Mouse (Mus musculus) lung, postnatal 0 days (tissue): ENCODE measurements around the gene Scn5a. TPM values are rescaled to one million over a fixed set of nuclear protein-coding genes. Genes with fewer than 3 reads are reported as not detected.

Source experiments
- ATAC-seq: fragments of 200-750 bp; cut with Nextera tagmentation; 2 replicates; pipeline ENCODE4 v1.8.0; 2017; ENCODE audit warnings: moderate library complexity
- DNase-seq: peaks from one replicate; pipeline ENCODE4 v3.0.0-alpha.2; 2016; ENCODE audit warnings: low spot score
- H3K27ac ChIP-seq: fragments of 300-500 bp; sonication (generic); 2 replicates; pipeline ENCODE4 v1.5.1; 2014; ENCODE audit warnings: antibody characterized with exemption, mild to moderate bottlenecking, low read length, mixed read lengths
- H3K27me3 ChIP-seq: fragments of 300-500 bp; sonication (generic); replicated peaks from 2 replicates; pipeline ENCODE4 v1.6.1; 2014; ENCODE audit warnings: low read length, mixed read lengths; ENCODE audit not compliant: insufficient read depth
- H3K36me3 ChIP-seq: fragments of 300-500 bp; sonication (generic); 2 replicates; pipeline ENCODE4 v1.6.1; 2014; ENCODE audit warnings: low read length, mixed read lengths; ENCODE audit not compliant: insufficient read depth
- H3K4me1 ChIP-seq: fragments of 300-500 bp; sonication (generic); 2 replicates; pipeline ENCODE4 v1.6.1; 2014; ENCODE audit warnings: antibody characterized with exemption, low read depth, low read length, mixed read lengths; ENCODE audit not compliant: insufficient read depth
- H3K4me2 ChIP-seq: fragments of 300-500 bp; sonication (generic); replicated peaks from 2 replicates; pipeline ENCODE4 v1.6.1; 2014; ENCODE audit warnings: low read depth, mild to moderate bottlenecking, low read length, moderate library complexity, mixed read lengths
- H3K4me3 ChIP-seq: fragments of 300-500 bp; sonication (generic); 2 replicates; pipeline ENCODE4 v1.5.1; 2014; ENCODE audit warnings: low read depth, low read length
- H3K9ac ChIP-seq: fragments of 300-500 bp; sonication (generic); replicated peaks from 2 replicates; pipeline ENCODE4 v1.6.1; 2014; ENCODE audit warnings: low read depth, mild to moderate bottlenecking
- H3K9me3 ChIP-seq: fragments of 300-500 bp; sonication (generic); 2 replicates; pipeline ENCODE4 v1.6.1; 2016; ENCODE audit warnings: low read length, mixed read lengths
- CTCF ChIP-seq: IDR thresholded peaks from 2 replicates; pipeline ENCODE4 v1.5.1; 2016; ENCODE audit warnings: antibody characterized with exemption, mild to moderate bottlenecking
- EP300 ChIP-seq: IDR thresholded peaks from 2 replicates; pipeline ENCODE4 v1.6.1; 2016; ENCODE audit warnings: antibody characterized with exemption, mild to moderate bottlenecking, control low read depth
- WGBS: fragments of 180-500 bp; shearing (Covaris S2); extraction: QIAGEN DNeasy Blood & Tissue Kit; methylation state at CpG from one replicate; pipeline ENCODE4 v1.1.7; 2014; 5-methylcytosine and 5-hydroxymethylcytosine counted together
- polyA plus RNA-seq: library from polyadenylated mRNA; unstranded; fragments of >200 nt; fragmentation: Nextera tagmentation; extraction: Ambion mirVana; gene quantifications from 2 replicates; pipeline ENCODE4 v1.2.1, GENCODE M21; 2015

Scn5a gene
- polyA plus RNA-seq, 1 experiment from 2014 or later = 0.23 TPM

DNA sequence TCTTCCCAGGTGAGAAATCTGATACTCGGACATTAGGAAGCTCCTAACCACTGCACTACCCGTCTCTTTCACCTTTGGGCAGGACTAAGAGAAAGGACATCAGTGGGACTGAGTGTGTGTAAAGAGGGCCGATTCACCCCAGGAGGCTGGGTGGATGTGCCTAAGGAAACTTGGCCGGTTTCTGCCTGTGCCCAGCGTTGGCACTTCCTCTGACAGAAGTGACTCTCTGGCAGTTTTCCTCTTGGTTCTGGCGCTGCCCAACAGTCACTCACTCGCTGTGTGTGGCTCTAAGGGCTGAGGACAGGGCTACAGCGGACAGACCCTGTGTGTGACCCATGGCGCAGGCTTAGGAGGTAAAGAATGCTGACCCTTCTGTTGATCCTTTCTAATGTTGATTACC lies 8.2 kb downstream of the Scn5a start:
- no peaks in the 10 kb centered on the region for H3K9me3 ChIP-seq
- no peak overlapping the region for H3K9ac ChIP-seq
- no peak overlapping the region for H3K4me2 ChIP-seq
- ATAC-seq (no peak), DNase-seq (no peak)
- TF ChIP-seq EP300 (no peak), CTCF (no peak)
- no peak overlapping the region for H3K27ac ChIP-seq
- no peaks in the 10 kb centered on the region for H3K4me1 ChIP-seq
- H3K36me3 ChIP-seq = no peaks in the 10 kb centered on the region
- WGBS = 26% methylated on average over 9 of the region's 9 CpGs
- no peak overlapping the region for H3K4me3 ChIP-seq
- peaks cover 3% of the 10 kb centered on the region; the same call in 1 of the 2 replicates for H3K27me3 ChIP-seq

DNA sequence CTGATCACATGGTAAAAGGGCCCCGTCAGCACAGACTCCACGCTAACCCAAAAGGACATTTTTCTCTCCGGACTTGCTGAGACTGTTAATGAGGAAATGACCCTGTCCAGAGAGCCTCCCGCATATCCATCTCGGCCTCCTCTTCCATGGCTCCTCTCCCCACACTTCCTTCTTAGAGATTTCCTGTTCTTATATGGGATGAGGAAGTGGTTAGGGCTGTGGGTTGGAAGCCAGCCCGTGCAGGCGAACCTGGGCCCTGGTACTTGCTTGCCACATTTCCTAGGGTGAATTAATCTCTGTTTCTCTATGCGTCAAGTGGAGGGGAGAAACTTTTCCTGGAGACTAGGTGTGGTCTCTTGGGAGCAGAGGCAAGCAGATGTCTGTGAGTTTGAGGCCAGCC lies 10.1 kb downstream of the Scn5a start:
- H3K36me3 ChIP-seq = no peaks in the 10 kb centered on the region
- no peaks in the 10 kb centered on the region for H3K9me3 ChIP-seq
- no peak overlapping the region for H3K4me2 ChIP-seq
- no peak for DNase-seq
- TF ChIP-seq CTCF (no peak), EP300 (no peak)
- H3K4me1 ChIP-seq = no peaks in the 10 kb centered on the region
- H3K27ac ChIP-seq = no peak overlapping the region
- H3K27me3 ChIP-seq = peaks cover 3% of the 10 kb centered on the region; the same call in 1 of the 2 replicates
- 56% methylated on average over 8 of the region's 8 CpGs for WGBS
- H3K4me3 ChIP-seq = no peak overlapping the region
- H3K9ac ChIP-seq = no peak overlapping the region
- ATAC-seq = no peak

DNA sequence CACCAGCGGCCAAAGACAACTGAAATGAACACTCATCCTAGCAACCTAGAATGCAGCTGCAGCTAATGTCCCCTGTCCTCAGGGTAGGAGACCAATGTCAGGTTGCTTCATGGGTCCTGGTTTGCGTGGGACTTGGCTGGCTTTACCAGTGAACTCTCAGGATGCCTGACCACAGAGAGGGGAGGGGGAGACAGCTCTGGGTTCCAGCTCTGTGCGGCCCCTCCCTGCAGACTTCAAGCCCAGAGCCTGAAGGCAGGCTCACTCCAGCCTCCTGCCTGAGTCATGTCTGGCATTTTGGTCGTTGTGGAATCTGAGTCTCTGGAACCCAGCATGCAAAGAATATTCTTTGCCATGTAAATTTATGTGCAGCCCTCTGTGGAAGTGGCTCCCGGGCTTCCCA lies 11.0 kb downstream of the Scn5a start:
- Histone ChIP-seq H3K27me3 (peaks cover 3% of the 10 kb centered on the region; the same call in 1 of the 2 replicates), H3K4me1 (no peaks in the 10 kb centered on the region), H3K4me3 (no peak overlapping the region), H3K36me3 (no peaks in the 10 kb centered on the region), H3K27ac (no peak overlapping the region), H3K4me2 (no peak overlapping the region), H3K9ac (no peak overlapping the region), H3K9me3 (no peaks in the 10 kb centered on the region)
- TF ChIP-seq EP300 = no peak
- TF ChIP-seq CTCF = no peak
- 77% methylated on average over 5 of the region's 5 CpGs for WGBS
- no peak for DNase-seq
- no peak for ATAC-seq

DNA sequence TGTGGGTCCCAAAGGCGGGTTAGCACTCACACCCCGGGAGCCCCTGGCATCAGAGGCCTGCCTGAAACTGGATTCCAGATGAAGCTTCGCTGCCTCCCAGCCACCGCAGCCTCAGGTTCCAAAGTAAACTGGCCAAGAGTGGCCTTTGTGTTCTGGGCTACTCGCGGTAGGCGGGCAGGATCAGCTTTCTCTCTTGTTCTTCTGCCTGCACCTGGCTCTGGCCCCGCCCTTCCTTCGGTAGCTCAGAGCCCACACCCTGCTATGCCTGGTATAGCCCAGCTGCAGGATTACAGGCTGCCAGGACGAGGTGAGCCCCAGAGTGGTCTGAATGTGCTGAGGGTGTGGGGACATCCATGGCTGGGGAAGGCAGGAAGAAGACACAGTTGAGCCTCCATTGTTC lies 12.6 kb downstream of the Scn5a start:
- Histone ChIP-seq H3K27me3 (peaks cover 3% of the 10 kb centered on the region; the same call in 1 of the 2 replicates), H3K36me3 (no peaks in the 10 kb centered on the region), H3K9me3 (no peaks in the 10 kb centered on the region), H3K27ac (no peak overlapping the region), H3K9ac (no peak overlapping the region), H3K4me1 (no peaks in the 10 kb centered on the region), H3K4me2 (no peak overlapping the region), H3K4me3 (no peak overlapping the region)
- DNase-seq (peak; percentile 30), ATAC-seq (0 out of 2 replicates have a peak, but pooled peaks have one; percentile 18)
- WGBS = 16% methylated on average over 10 of the region's 10 CpGs
- no peak for TF ChIP-seq EP300
- no peak for TF ChIP-seq CTCF

DNA sequence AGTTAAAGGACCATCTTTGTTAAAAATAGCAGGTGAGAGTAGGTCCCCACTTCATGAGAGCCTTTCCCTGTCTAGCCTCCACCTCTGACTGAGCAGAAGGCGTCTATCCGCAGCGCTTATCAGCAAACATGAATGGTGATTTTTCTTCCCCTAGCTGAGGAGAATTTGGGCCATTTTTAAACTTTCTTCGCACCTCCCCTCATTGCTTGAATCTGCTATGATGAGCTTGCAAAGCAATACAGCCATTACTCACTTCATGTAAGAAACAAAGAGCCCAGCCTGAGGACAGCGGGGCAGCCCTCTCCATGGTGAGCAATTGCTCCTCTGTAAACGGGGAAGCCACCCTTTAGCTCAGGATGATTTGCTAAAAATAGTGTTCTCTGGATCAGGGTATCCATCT lies 14.0 kb downstream of the Scn5a start:
- no peak overlapping the region for H3K27ac ChIP-seq
- no peaks in the 10 kb centered on the region for H3K4me1 ChIP-seq
- WGBS = 65% methylated on average over 6 of the region's 6 CpGs
- no peak overlapping the region for H3K9ac ChIP-seq
- no peaks in the 10 kb centered on the region for H3K9me3 ChIP-seq
- H3K36me3 ChIP-seq = no peaks in the 10 kb centered on the region
- DNase-seq (no peak), ATAC-seq (no peak)
- no peak overlapping the region for H3K4me2 ChIP-seq
- no peaks in the 10 kb centered on the region for H3K27me3 ChIP-seq
- TF ChIP-seq CTCF (no peak), EP300 (no peak)
- H3K4me3 ChIP-seq = no peak overlapping the region

DNA sequence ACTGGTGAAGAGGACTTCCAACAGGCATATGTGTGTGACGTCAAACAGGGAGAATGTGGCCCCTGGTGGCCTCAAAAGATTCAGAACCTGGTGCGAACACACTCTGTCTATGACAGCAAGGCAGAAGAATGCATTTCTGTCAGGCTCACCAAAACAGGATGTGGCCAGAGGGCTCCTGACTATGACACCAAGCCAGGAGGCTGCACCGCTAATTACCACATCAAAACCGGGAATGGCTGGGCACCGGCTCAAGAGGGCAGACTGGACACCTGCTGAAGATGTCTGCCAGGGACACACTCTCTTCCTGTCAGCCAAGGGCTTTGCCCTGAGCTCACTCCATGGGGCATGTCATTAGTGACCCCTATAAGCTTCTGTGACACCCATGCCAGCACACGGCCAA lies 15.2 kb downstream of the Scn5a start:
- H3K9me3 ChIP-seq = no peaks in the 10 kb centered on the region
- no peak for TF ChIP-seq CTCF
- TF ChIP-seq EP300 = no peak
- H3K27me3 ChIP-seq = no peaks in the 10 kb centered on the region
- H3K4me2 ChIP-seq = no peak overlapping the region
- H3K27ac ChIP-seq = no peak overlapping the region
- H3K36me3 ChIP-seq = no peaks in the 10 kb centered on the region
- H3K4me3 ChIP-seq = no peak overlapping the region
- H3K9ac ChIP-seq = no peak overlapping the region
- H3K4me1 ChIP-seq = no peaks in the 10 kb centered on the region
- WGBS = 54% methylated on average over 6 of the region's 6 CpGs
- DNase-seq (no peak), ATAC-seq (no peak)

DNA sequence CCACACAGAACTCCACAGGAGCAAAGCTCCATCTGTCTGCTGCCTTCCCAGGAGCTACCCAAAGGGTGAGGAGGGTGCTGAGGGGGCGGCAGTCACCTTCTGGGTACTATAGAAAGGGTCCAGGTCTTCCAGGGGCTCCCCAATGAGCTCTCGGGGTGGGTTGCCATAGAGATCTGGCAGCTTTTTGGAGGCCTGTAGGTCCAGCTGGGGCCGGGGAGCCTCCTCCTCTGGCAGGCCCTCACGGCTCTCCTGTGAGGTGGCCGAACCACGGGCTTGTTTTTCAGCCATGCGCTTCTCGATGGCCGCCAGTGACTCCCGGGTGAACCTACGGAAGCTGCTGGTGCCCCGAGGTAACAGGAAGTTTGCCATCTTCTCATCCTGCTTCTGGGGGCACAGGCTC lies 16.6 kb downstream of the Scn5a start:
- Histone ChIP-seq H3K4me2 (no peak overlapping the region), H3K9me3 (no peaks in the 10 kb centered on the region), H3K27me3 (no peaks in the 10 kb centered on the region), H3K36me3 (no peaks in the 10 kb centered on the region), H3K4me3 (no peak overlapping the region), H3K27ac (no peak overlapping the region), H3K4me1 (no peaks in the 10 kb centered on the region), H3K9ac (no peak overlapping the region)
- ATAC-seq (no peak), DNase-seq (no peak)
- TF ChIP-seq CTCF (no peak), EP300 (no peak)
- 69% methylated on average over 11 of the region's 12 CpGs for WGBS
